Mouse (Mus musculus) embryonic fibroblast, embryonic 13.5 days (primary cell): ENCODE data around the gene Gm2244. TPM values are rescaled to one million over a fixed set of nuclear protein-coding genes. Genes with fewer than 3 reads are reported as not detected.
"Not testable (repeated sequence)": the region's sequence is repeated elsewhere in the genome, so short reads cannot be mapped to it uniquely, and the experiment has no call there.

Experiments
- H3K27ac ChIP-seq: 2 replicates; pipeline ENCODE4 v1.5.1; 2012; ENCODE audit warnings: low read length, control low read depth, inconsistent platforms; ENCODE audit not compliant: insufficient read depth
- H3K4me1 ChIP-seq: 2 replicates; pipeline ENCODE4 v1.6.1; 2011; ENCODE audit warnings: low read length; ENCODE audit not compliant: control insufficient read depth, insufficient read depth
- H3K4me3 ChIP-seq: 2 replicates; pipeline ENCODE4 v1.5.1; 2011; ENCODE audit warnings: mild to moderate bottlenecking, control low read depth, low read length; ENCODE audit not compliant: insufficient read depth
- polyA plus RNA-seq: library from polyadenylated mRNA; stranded (reverse); fragments of >200 nt; gene quantifications from 2 replicates; pipeline ENCODE4 v1.2.4, GENCODE M21; 2011; ENCODE audit warnings: low read depth; ENCODE audit not compliant: missing spikeins, insufficient read length

Gene Gm2244
- polyA plus RNA-seq, result not detected in 2 replicates

DNA sequence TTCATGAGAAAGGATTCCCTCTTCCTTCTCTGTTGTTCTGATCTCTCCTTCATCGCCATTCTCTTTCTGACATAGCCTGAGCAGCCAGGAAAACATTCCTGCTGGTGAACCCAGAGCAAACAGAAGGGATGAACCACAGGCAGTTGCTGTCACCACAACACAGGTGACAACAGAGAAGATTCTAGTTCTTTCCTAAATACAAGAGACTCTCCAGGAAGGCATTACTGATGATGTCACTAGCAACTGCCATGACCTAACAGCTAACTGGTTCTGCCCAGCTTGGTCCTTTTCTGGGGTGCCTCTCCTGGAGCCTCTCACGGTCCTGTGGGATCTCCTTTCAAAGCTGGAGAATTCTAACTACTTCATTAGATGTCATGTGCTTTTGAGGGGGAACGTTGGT lies at the start of gene Gm2244:
Gene Gm2244 (minus strand): TSS at position 101 of the 400 bp plus-strand sequence.
- H3K4me3 ChIP-seq, H3K4me1 ChIP-seq, H3K27ac ChIP-seq: not testable (repeated sequence)

DNA sequence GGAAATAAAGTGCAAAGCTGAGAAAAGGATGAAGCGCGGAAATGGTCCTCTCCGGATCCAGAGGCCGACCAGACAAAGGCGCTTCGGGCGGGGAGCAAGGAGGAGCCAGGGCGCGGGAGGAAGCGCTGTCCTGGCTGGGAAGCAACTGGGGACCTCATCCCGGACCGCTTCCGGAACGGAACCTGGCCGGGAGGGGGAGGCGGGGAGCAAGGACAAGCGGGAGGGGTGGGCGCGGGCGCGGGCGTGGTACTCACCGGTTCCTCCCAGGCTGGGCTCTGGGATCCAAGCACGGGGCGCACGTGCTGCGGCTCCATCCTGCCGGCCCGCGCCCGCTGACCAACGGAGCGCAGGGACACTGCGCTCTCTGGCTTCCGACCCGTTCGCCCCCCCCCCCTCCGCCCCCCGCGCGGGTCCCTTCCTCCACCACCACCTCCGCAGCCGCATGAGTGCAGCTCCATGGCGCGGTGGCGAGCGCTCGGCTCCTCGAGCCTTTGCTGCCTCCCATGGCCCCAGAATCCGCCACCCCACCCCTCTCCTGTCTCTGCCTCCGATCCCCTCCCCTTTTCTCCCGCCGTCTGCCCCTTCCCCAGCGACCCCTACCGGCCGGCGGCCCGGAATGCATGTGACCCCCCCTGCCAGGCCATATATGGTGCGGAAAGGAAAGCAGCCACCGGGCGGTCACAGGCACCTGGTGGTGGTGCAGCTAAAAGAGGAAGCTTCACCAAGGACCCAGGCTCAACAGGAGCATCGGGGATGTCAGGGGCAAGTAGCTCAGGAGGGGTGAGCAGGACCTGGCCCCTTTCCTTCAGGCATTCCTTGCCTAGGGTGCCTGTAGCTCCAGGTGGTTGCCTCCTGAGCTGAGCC lies 35.3 kb upstream of the Gm2244 start, which contains the start of gene Gm2237:
Gene Gm2237 (minus strand): TSS at position 332 of the 864 bp plus-strand sequence.
- peak within 1 kb of the TSS; percentile 49 for H3K4me3 ChIP-seq
- H3K27ac ChIP-seq, H3K4me1 ChIP-seq: not testable (repeated sequence)

Other genes starting within 250 kb of the Gm2244 start
- 0.75 and 2.6 TPM in 2 replicates for gene Gm21738, start 131.0 kb downstream of the Gm2244 start, polyA plus RNA-seq
- gene Gm2237, start 35.2 kb upstream of the Gm2244 start, polyA plus RNA-seq, result 1.4 and 3.4 TPM in 2 replicates
- gene Gm5458, start 52.6 kb upstream of the Gm2244 start, polyA plus RNA-seq, result not detected in 2 replicates
- gene Nid2, start 201.3 kb upstream of the Gm2244 start, polyA plus RNA-seq, result 53.3 and 93.2 TPM in 2 replicates